Mouse (Mus musculus): Measurements from ENCODE around the gene B3gnt4. TPM values are rescaled to one million over a fixed set of nuclear protein-coding genes. Genes with fewer than 3 reads are reported as not detected.

B3gnt4 gene
- 0.10 TPM in 2 replicates for polyA plus RNA-seq (2015; fragmentation: Nextera tagmentation; extraction: Ambion mirVana)

GRCm38 (mm10) chr5:123510160-123510559 is at the start of gene B3gnt4:
TSS of gene B3gnt4 (plus strand) at chr5:123510460.

GRCm38 (mm10) chr5:123489112-123489785 is 21.0 kb upstream of the B3gnt4 start, which contains the start of the genes Lrrc43 and Il31:
TSS of gene Lrrc43 (plus strand) at chr5:123489305.
TSS of gene Il31 (minus strand) at chr5:123489489.

GRCm38 (mm10) chr5:123523692-123524392 is 13.6 kb downstream of the B3gnt4 start, which contains the start of gene Diablo:
TSS of gene Diablo (minus strand) at chr5:123524176.

GRCm38 (mm10) chr5:123525281-123525680 is 15.0 kb downstream of the B3gnt4 start, which contains the start of gene Gm49027:
TSS of gene Gm49027 (minus strand) at chr5:123525488.

Small RNA genes within 50 kb of the gene (microRNA-seq; reads per million reads assigned to microRNA genes)
- gene Mir7647 = 0.20 to 0.64 reads per million in 2 experiments

Other genes starting within 250 kb of the B3gnt4 start
- gene Bcl7a, start 166.6 kb upstream of the B3gnt4 start, polyA plus RNA-seq (2015; fragmentation: Nextera tagmentation; extraction: Ambion mirVana) = 14.2 and 16.1 TPM in 2 replicates
- gene Mlxip, start 115.7 kb upstream of the B3gnt4 start, polyA plus RNA-seq (2015; fragmentation: Nextera tagmentation; extraction: Ambion mirVana) = 24.9 and 29.9 TPM in 2 replicates
- not detected in 2 replicates for gene Lrrc43, start 21.2 kb upstream of the B3gnt4 start, polyA plus RNA-seq (2015; fragmentation: Nextera tagmentation; extraction: Ambion mirVana)
- gene Il31, start 21.0 kb upstream of the B3gnt4 start, polyA plus RNA-seq (2015; fragmentation: Nextera tagmentation; extraction: Ambion mirVana) = not detected in 2 replicates
- gene Diablo, start 13.7 kb downstream of the B3gnt4 start, polyA plus RNA-seq (2015; fragmentation: Nextera tagmentation; extraction: Ambion mirVana) = 71.7 and 77.1 TPM in 2 replicates
- gene Gm49027, start 15.0 kb downstream of the B3gnt4 start, polyA plus RNA-seq (2015; fragmentation: Nextera tagmentation; extraction: Ambion mirVana) = not detected in 2 replicates
- 17.9 and 18.5 TPM in 2 replicates for gene Vps33a, start 62.6 kb downstream of the B3gnt4 start, polyA plus RNA-seq (2015; fragmentation: Nextera tagmentation; extraction: Ambion mirVana)
- gene Clip1, start 174.2 kb downstream of the B3gnt4 start, polyA plus RNA-seq (2015; fragmentation: Nextera tagmentation; extraction: Ambion mirVana) = 45.1 and 46.2 TPM in 2 replicates
- gene Zcchc8, start 210.6 kb downstream of the B3gnt4 start, polyA plus RNA-seq (2015; fragmentation: Nextera tagmentation; extraction: Ambion mirVana) = 33.6 and 33.9 TPM in 2 replicates
- 71.3 and 79.7 TPM in 2 replicates for gene Rsrc2, start 239.0 kb downstream of the B3gnt4 start, polyA plus RNA-seq (2015; fragmentation: Nextera tagmentation; extraction: Ambion mirVana)
- 4.9 and 6.2 TPM in 2 replicates for gene Kntc1, start 239.3 kb downstream of the B3gnt4 start, polyA plus RNA-seq (2015; fragmentation: Nextera tagmentation; extraction: Ambion mirVana)